Mouse (Mus musculus) A20 (cell line): ENCODE data around the gene Prex1.

Experiments
- DNase-seq: peaks from one replicate; pipeline ENCODE4 v3.0.0-alpha.2; 2011; ENCODE audit warnings: low read depth, low spot score

Prex1 gene

GRCm38 (mm10) chr2:166662595-166663160 is 51.0 kb downstream of the Prex1 start:
- DNase-seq, result no peak

DNA sequence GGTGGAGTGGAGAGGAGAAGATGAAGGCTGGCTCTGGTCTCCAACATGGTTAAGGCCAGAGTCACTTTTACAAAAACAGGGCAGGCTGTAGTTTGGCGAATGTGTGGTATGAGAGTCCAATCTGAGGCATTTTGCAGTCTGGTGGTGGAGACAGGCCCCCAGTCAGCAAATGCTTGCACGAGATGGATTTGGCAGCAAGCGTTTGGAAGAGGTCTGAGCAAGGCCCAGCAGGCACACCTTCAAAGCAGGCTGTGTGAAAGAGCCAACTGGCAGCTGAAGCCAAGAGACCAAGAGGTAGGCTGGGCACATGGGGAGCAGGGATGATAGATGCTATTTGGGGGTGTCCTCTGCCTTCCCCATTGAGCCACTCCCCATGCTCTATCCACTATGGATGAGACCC is 51.7 kb downstream of the Prex1 start:
- DNase-seq, result no peak

DNA sequence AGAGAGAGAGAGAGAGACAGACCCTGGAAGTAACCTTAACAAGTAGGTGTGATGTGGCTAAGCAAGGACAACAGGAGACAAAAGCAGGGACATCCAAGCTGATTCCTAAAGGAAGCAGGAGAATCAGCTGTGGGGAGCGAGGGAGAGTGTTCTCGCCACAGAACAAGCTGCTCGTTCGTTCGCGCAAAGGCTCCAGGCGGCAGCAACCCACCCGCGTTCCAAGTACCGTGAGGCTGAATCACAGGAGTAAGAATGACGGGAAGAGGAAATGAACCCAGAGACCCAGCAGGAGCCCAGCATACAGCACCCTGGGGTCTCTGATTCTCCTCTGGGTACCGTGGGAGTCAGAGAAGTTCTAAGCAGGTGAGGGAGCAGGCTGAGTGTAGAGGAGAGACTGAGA is 52.1 kb downstream of the Prex1 start:
- DNase-seq, result no peak

GRCm38 (mm10) chr2:166658380-166658779 is 55.3 kb downstream of the Prex1 start:
- DNase-seq, result no peak

GRCm38 (mm10) chr2:166657451-166658011 is 56.1 kb downstream of the Prex1 start:
- no peak for DNase-seq

DNA sequence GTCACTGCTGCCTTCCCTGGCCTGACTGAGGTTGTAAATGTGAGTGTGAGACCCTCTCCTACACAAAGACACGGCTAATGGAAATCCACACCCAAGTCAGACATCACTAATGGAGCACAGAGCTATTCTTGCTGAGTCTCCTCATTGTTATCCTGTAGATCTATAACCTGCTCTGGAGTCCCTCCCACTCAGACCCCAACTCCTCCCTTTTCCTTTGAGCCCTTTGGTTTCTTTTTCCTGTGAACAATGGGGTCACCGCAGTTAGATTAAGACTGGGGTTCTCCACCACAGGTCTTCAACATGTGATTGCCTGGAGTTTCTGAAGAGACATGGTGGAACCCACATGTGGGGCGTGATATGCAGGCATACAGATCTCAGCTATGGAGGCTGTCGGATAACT is 57.0 kb downstream of the Prex1 start:
- DNase-seq, result no peak

DNA sequence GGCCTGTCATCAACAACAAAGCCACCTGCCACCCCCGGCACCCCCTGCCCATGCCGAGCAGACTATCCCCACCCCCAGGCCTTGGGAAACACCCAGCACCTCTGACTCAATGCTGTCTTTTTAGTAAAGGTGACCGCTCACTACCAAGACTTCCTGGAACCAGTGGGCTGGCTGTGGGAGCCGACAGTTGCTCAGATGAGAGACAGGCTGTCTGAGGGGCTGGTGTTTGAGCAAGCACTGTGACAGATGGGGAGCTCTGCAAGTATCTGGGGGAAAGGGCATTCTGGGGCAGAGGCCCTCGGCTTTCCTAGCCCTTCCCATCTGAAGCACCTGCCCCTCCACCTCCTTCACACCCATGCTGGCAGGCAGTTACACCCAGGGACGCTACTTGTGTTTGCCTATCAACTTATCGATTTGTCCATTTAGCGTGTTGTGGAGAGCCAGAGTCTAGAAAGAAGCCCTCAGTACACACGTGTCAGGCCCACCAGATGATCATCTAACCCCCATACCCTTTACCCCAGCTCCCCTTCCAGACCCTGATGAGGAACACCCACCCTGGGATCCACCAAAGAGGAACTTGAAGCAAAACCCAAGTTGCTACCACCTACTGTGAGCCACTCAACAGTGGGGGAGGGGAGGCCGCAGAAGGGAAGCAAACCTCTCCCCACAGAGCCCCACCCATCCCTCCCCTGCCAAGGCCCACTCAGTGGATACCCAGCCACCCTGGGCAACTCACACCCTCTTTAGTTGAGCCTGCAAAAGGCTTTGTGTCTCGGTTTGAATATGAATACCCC is 57.7 kb downstream of the Prex1 start:
- no peak for DNase-seq

DNA sequence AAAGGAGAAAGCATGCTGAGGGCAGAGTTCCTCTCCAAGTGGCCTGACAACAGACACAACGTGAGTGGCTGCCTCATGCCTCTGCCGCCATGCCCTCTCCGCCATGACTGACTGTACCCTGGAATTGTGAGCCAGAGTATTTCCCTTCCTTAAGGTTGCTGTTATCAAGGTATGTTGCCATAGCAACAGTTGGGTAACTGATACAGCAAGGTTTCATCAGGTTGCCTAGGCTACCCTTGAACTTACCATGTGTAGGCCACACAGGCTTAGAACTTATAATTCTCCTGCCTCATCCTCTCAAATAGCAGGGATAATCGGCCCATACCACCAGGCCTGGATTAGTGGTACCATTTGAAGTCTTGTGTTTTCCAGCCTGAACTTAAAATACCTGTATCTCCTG is 58.3 kb downstream of the Prex1 start:
- DNase-seq, result no peak

- DNase-seq, result no peak
Measured at GRCm38 (mm10) chr2:166654875-166655274, 58.8 kb downstream of the Prex1 start.

DNA sequence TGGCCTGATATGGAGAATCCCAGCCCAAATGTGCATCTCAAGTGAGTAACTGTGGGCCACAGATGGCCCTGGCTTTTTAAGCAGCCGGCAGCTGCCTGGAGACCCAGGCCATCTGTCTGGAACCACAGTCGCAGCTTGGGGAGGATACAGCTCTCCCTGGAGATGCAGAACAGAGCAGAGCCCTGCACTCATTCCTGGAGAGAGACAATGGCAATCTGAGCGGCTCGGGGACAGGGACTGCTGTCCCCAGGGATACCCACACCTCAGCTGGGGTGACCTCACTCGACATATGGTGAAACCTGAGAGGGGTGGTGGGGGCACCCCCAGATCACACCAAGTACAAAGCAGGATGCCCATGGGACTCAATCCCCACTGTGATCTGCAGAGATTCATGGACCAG is 60.1 kb downstream of the Prex1 start:
- DNase-seq, result no peak

- DNase-seq, result no peak
Measured at GRCm38 (mm10) chr2:166652672-166653071, 61.0 kb downstream of the Prex1 start.

DNA sequence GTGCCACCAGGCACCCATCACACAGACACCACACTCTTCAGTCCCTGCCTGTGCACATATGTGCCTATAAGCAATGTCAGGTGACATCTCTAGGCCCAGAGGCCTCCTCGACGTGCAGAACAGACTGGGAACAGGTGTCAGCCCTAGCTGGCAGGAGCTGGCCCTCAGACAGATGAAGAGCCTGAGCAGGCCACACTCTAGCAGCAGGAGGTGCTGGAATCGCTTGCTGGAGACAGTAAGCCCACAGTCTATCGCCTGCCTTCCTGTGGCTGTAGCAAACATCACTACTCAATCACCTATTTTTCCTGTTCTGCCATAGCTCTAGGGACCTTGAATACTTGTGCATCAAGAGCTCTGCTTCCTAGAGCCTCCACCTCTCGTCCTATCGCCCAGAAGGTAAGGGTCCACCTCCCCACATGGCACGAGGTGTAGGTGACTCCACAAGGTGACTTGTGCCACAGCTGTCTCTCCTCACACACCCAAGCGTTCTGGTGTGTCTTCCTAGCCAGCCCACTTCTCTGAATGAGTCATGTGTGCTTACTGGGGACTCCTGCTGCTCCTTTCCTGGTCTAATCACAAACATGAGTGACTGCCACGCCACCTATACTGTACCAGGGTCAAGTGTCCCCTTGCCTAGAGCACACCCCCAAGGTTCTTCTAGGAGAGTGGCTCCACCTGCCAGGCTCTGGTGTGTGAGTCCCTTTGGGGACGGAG is 62.2 kb downstream of the Prex1 start:
- no peak for DNase-seq

DNA sequence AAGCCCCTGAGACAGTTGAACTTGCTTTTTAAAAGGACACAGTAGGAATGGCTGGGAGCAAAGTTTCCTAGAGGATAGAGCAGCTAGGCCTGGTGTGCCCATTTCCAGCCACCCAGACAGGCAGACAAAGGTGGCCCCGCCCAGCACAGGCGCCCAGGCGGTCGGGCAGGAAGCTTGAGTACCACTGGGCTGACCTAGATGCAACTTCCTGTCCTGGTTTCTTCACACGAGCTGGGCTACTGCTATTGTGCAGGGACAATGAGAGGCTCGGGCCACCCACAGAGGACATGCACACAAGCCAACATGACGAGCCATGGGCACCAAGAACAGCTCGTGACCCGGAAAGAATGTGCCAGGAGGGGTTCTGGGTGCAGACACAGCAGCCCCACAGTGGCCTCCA is 63.2 kb downstream of the Prex1 start:
- DNase-seq, result no peak

- no peak for DNase-seq
Measured at GRCm38 (mm10) chr2:166647242-166647641, 66.4 kb downstream of the Prex1 start.

DNA sequence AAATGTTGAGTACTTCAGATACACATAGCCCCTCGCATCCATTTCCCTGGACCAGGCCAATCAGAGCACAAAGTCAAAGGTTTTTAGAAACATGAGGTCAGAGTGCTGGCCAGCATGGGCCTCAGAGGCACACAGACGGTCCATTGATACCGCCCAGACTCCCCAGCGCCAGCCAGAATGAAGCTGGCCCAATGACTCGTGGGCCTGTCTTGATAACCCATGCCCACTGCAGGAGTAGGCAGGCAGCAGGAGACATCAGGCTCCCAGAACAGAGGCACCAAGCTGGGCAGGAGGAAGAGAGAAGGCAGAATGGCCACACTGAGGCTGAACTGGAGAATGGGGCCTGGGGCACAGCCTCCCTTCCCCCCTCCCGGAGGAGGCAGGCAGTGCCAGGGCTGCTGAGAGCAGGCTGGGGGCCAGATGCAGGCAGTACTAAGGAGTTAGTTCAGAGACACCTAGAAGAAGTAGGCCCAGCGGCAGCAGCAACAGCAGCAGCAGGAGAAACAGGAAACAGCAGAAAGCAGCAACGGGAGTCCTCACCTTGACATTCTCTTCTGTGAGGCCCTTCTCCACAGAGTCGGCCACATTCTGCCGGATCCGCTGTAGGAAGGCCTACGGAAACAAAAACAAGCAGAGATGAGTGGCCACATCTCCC is 67.1 kb downstream of the Prex1 start:
- DNase-seq, result no peak

GRCm38 (mm10) chr2:166644816-166645215 is 68.8 kb downstream of the Prex1 start:
- no peak for DNase-seq

DNA sequence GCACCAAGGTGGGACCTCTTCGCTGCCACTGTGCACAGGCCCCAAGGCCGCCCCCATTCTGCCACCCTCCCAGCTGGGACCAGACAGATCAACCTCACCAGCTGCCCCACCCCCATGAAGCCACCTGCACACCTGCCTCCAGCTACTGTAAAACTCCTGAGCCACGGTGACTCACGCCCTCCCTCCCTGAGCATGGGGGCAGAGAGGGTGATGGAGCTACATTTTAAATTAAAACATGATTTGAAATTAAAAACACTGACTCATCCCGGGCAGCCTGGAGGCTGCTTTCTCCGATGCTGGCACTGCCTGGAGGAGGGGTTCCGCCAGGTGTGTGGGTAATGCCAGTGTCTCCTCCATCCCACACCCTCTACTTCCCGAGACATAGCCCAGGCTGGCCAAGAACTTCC is 71.0 kb downstream of the Prex1 start:
- no peak for DNase-seq

- no peak for DNase-seq
Measured at GRCm38 (mm10) chr2:166639750-166640149, 73.9 kb downstream of the Prex1 start.

- no peak for DNase-seq
Measured at GRCm38 (mm10) chr2:166638947-166639641, 74.5 kb downstream of the Prex1 start.

DNA sequence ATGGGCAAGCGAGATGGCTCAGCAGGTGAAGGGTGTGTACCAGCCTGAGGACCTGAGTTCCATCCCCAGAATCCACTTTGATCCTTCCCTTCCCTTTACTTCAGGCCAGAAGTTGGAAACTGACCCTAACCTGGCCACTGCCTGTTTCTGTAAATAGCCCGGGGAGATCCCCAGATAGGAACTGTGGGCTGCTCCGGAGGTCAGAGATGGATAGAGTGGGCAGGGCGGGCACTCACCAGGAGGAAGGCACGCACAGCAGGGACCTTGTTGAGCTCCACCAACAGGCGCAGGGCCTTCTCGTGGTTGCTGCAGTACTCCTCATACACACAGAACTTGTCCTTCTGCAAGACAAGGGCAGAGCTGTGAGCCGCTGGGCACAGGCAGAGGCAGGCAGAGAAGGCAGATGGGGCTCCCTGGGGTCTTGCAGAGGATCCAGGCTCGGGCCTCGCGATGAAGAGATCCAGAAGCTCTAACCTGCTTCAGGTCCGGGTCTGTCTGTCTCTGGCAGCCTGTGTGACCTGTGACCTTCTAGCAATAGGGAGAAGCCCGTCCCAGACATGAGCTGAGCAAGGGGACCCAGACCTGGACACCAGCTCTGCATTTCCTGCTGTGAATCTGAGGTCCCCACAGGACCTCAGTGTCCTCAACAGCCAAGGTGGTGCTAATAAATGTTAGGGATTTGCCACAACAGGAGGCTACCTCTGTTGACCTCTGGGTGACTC is 75.4 kb downstream of the Prex1 start:
- no peak for DNase-seq

DNA sequence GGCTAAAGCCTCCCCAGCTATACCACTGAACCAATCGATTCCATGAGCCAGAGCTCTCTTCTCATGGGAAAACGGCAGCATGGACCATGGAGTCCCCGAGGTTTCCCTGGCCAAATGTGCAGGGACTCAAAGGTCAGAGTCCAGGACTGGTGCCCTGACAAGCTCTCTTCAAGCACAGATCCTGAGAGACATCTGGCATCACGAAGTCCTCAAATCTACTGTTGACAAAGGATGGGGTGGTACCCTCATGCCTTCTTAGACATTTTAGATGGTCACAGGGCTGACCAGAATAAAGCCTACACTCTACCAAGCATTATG is 76.0 kb downstream of the Prex1 start:
- no peak for DNase-seq
